Mouse (Mus musculus): ENCODE measurements around the gene Taar7e. TPM values are rescaled to one million over a fixed set of nuclear protein-coding genes. Genes with fewer than 3 reads are reported as not detected.
"Not testable (repeated sequence)": the region's sequence is repeated elsewhere in the genome, so short reads cannot be mapped to it uniquely, and the experiment has no call there.

The Taar7e gene
- polyA plus RNA-seq (2012; rRNA removed): not detected in 2 replicates

- no peak for DNase-seq (ENCODE audit: low read depth)
Observed at GRCm38 (mm10) chr10:24037314-24037713, at the start of gene Taar7e. Gene Taar7e, plus strand, starts transcription at chr10:24037614.

DNA sequence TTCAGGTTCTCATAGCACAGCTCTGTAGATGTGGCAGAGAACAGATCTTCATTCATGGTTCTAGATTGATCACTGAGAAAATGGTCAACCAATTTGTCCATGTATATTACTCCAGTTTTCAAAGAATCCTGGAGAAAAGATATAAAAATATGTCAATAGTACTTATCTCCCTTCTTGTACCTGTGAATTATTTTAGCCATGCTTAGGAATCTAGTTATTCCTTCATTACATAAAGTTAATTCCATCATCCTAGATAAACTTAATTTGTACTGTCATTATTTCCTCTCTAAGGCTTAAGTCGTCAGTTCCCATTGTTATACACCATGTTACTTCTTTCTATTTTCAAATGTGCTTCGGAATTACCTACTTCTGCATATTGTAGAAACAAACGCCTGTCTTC, 44.0 kb upstream of the Taar7e start, which contains the start of gene Taar7a:
TSS of gene Taar7a (minus strand) at position 101 of the 400 bp plus-strand sequence.
- no peak for DNase-seq (ENCODE audit: low read depth)

GRCm38 (mm10) chr10:23999639-24000038, 37.8 kb upstream of the Taar7e start, which contains the start of gene Taar7b:
Gene Taar7b, plus strand, starts transcription at chr10:23999939.
- no peak for DNase-seq (ENCODE audit: low read depth)

GRCm38 (mm10) chr10:24006442-24006841, 31.0 kb upstream of the Taar7e start:
- no peak for DNase-seq (ENCODE audit: low read depth)

DNA sequence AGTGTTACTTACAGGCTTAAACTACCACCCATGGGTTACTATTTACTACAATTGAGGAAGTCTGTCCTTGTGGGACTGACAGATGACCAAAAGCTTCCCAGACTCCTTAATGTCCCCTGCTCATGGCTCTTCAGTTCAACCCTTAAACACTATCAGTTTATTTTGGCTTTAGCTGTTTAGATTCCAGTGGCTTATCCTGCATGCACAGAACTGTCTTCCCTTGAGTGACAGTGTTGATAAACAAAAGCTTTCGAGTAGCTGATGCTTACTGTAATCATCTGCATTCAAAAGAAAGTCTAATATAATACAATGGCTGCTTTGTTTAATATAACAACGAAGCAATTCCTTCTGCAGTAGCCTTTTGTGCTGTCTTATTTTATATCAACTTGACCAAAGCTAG, 30.4 kb upstream of the Taar7e start:
- no peak for DNase-seq (ENCODE audit: low read depth)

GRCm38 (mm10) chr10:24008143-24008542, 29.3 kb upstream of the Taar7e start:
- DNase-seq (ENCODE audit: low read depth): no peak

- no peak for DNase-seq (ENCODE audit: low read depth)
Observed at GRCm38 (mm10) chr10:24026922-24027321, 10.5 kb upstream of the Taar7e start, which contains the start of gene Taar7d. Gene Taar7d, plus strand, starts transcription at chr10:24027222.

- no peak for DNase-seq (ENCODE audit: low read depth)
Observed at GRCm38 (mm10) chr10:24031347-24031746, 6.1 kb upstream of the Taar7e start.

- no peak for DNase-seq (ENCODE audit: low read depth)
Observed at GRCm38 (mm10) chr10:24040120-24040869, 2.9 kb downstream of the Taar7e start.

DNA sequence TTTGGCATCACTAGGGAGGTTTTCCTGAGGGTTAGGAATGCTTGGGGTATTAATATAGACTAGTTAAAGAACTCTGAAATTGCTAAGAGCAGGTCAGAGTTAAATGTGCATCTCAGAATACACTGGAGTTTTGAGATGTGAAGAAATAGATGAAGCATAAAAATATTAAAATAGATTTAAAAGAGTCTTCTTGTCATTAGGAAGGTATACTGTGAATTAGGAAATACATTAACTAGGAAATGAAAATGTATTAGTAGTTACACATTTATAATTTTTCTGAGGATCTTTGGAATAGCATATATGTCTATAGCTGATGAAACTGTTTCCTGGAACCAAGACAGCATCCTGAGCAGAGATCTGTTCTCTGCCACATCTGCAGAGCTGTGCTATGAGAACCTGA, 11.8 kb downstream of the Taar7e start, which contains the start of gene Taar7f:
TSS of gene Taar7f (plus strand) at position 301 of the 400 bp plus-strand sequence.
- DNase-seq (ENCODE audit: low read depth): no peak

GRCm38 (mm10) chr10:24052039-24052438, 14.6 kb downstream of the Taar7e start:
- no peak for DNase-seq (ENCODE audit: low read depth)

DNA sequence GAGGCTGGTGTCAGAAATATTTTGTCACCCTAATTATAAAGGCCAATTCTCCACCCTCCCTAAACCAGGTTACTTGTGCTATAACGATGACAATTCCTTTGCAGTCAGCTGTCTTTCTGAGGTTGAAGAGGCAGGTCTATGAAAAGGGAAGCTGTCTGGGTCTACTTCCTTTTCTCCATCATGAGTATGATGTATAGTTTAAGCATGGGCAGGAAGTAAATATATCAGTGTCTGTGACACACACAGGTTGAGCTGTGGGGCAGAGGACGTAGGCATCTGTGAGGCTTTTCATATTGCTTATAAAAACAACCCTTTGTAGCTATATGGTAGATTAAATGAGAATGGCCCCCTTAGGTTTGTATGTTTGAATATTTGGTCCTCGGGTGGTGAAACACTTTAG, 21.6 kb downstream of the Taar7e start:
- no peak for DNase-seq (ENCODE audit: low read depth)

GRCm38 (mm10) chr10:24074751-24075150, 37.3 kb downstream of the Taar7e start:
- not testable (repeated sequence) for DNase-seq (ENCODE audit: low read depth)

DNA sequence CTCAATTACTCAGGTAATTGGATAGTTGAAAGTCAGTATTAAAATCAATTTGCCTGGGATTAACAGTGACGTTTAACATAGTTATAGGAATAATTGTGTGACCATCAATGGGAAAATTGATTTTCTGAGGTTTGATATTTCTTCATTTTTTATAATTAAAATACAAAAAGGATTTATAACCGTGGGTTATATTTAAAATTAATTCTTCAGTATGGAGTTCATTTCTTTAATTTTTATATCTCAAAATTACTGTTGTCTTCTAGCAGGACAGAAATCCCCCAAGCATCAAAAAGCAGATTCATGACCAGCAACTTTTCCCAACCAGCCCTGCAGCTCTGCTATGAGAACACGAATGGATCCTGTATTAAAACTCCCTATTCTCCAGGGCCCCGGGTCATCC, 38.8 kb downstream of the Taar7e start, which contains the start of gene Taar8a:
TSS of gene Taar8a (plus strand) at position 301 of the 400 bp plus-strand sequence.
- DNase-seq (ENCODE audit: low read depth): not testable (repeated sequence)

- DNase-seq (ENCODE audit: low read depth): no peak
Observed at GRCm38 (mm10) chr10:24080166-24080565, 42.8 kb downstream of the Taar7e start.

DNA sequence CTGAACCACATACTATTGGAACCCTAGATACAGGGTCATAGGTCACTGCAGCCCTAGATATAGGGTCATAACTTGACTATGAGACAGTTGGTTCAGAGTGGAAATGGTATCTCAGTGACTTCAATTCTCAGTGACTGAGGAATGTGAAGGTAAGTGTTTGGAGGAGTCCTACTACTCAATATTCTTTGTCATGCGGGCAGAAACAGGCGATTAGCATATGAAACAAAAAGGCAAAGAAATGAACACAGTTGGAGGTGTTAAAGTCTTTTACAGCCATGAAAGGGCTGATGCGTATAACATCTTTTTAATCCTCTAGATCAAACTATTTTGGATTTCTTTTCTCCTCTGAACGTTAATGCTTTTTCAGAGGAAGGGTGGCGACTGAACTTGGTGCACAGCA, 48.5 kb downstream of the Taar7e start:
- no peak for DNase-seq (ENCODE audit: low read depth)

DNA sequence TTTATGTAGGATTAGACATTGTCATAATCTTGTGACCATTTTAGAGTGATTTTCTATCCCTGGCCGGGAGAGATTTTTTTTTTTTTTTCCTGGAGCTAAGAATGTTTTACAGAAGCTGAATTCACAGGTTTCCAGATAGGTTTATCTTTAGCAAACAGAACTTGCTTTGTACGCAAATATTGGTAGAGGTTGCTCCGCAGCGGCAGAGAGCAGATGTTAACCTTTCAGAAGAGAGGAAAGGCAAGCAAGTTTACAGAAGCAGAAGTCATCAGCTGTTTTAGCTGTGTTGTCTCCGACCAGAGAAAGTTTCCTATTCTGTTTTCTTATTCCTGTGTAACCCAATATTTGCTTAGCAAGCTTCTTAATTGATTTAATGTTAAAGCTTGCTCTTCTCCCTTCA, 49.1 kb downstream of the Taar7e start:
- no peak for DNase-seq (ENCODE audit: low read depth)

DNA sequence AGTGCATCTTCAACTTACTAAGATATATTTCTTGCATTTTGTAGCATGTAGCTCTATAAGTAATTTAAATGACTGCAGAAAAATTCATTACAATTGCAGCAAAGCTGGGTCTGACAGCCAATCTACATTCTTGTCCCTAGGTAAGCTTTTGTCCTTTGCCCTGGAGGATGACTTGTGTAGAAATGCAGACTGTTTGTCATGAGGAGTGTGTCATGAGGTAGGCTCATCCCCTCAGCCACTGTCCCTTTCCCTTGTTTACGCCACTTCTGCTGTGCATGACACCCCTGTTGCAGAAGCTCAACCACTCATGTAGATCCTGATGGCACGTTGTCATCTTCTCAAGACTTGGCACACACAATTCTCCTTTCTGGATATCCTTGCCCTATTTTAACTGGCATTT, 49.8 kb downstream of the Taar7e start:
- DNase-seq (ENCODE audit: low read depth): no peak

Other genes starting within 250 kb of the Taar7e start
- gene Slc18b1, start 240.6 kb upstream of the Taar7e start, polyA plus RNA-seq (2012; rRNA removed): 18.6 and 28.4 TPM in 2 replicates
- 8.1 and 9.3 TPM in 2 replicates for gene Vnn3, start 186.2 kb upstream of the Taar7e start, polyA plus RNA-seq (2012; rRNA removed)
- gene Vnn1, start 142.9 kb upstream of the Taar7e start, polyA plus RNA-seq (2012; rRNA removed): 2.3 and 2.8 TPM in 2 replicates
- gene Taar1, start 117.3 kb upstream of the Taar7e start, polyA plus RNA-seq (2012; rRNA removed): not detected in 2 replicates
- gene Taar2, start 99.0 kb upstream of the Taar7e start, polyA plus RNA-seq (2012; rRNA removed): not detected in 2 replicates
- not detected in 2 replicates for gene Taar3, start 88.1 kb upstream of the Taar7e start, polyA plus RNA-seq (2012; rRNA removed)
- gene Taar4, start 77.1 kb upstream of the Taar7e start, polyA plus RNA-seq (2012; rRNA removed): 0.14 TPM in 1 of 2 replicates, not detected in the other
- gene Taar5, start 66.9 kb upstream of the Taar7e start, polyA plus RNA-seq (2012; rRNA removed): not detected in 2 replicates
- not detected in 2 replicates for gene Taar6, start 52.0 kb upstream of the Taar7e start, polyA plus RNA-seq (2012; rRNA removed)
- not detected in 2 replicates for gene Taar7a, start 44.1 kb upstream of the Taar7e start, polyA plus RNA-seq (2012; rRNA removed)
- gene Taar7b, start 37.7 kb upstream of the Taar7e start, polyA plus RNA-seq (2012; rRNA removed): not detected in 2 replicates
- gene Taar7d, start 10.4 kb upstream of the Taar7e start, polyA plus RNA-seq (2012; rRNA removed): 0.11 TPM in 1 of 2 replicates, not detected in the other
- not detected in 2 replicates for gene Taar7f, start 11.9 kb downstream of the Taar7e start, polyA plus RNA-seq (2012; rRNA removed)
- not detected in 2 replicates for gene Taar8a, start 38.9 kb downstream of the Taar7e start, polyA plus RNA-seq (2012; rRNA removed)
- gene Taar8b, start 54.7 kb downstream of the Taar7e start, polyA plus RNA-seq (2012; rRNA removed): not detected in 2 replicates
- gene Taar8c, start 64.3 kb downstream of the Taar7e start, polyA plus RNA-seq (2012; rRNA removed): not detected in 2 replicates
- not detected in 2 replicates for gene Taar9, start 71.9 kb downstream of the Taar7e start, polyA plus RNA-seq (2012; rRNA removed)
- 109 and 115 TPM in 2 replicates for gene Stx7, start 111.7 kb downstream of the Taar7e start, polyA plus RNA-seq (2012; rRNA removed)
- gene Moxd1, start 185.9 kb downstream of the Taar7e start, polyA plus RNA-seq (2012; rRNA removed): 3.9 and 4.3 TPM in 2 replicates